8 mouse cellular contexts compared by ENCODE assay signal in genomic region chr2:125505746-125506315, GRCm38 (mm10). TPM values are rescaled to one million over a fixed set of nuclear protein-coding genes. Genes with fewer than 3 reads are reported as not detected.
A peak's percentile ranks its signal among the peaks of the same experiment; 100 is the strongest.
DNase-seq lines count a peak whose midpoint lies in the region; ATAC-seq and TF ChIP-seq lines count a peak whose summit lies in the region.

No protein-coding gene starts in this region.

- H3K4me3 ChIP-seq in forebrain, embryonic 10.5 days, result peak overlapping the region; percentile 79
- peak overlapping the region; percentile 81 for H3K4me3 ChIP-seq in heart, embryonic 13.5 days
- peak overlapping the region; percentile 62 for H3K4me3 ChIP-seq in layer of hippocampus, adult 2 months
- peak overlapping the region; percentile 40 for H3K4me3 ChIP-seq in liver, embryonic 16.5 days (ENCODE audit: low read depth, low read length)
- peak overlapping the region; percentile 68 for H3K4me3 ChIP-seq in neural tube, embryonic 14.5 days (ENCODE audit: low read depth, low read length)

- H3K4me2 ChIP-seq in heart, embryonic 13.5 days, result peak overlapping the region; percentile 90
- H3K4me2 ChIP-seq in liver, embryonic 16.5 days (ENCODE audit: low read depth, low read length), result peak overlapping the region; percentile 39
- H3K4me2 ChIP-seq in neural tube, embryonic 14.5 days (ENCODE audit: low read depth, low read length), result peak overlapping the region; percentile 90

- TF ChIP-seq CTCF in layer of hippocampus, adult 2 months (conservative IDR thresholded peaks at IDR 0.05), result peak; percentile 35; the same call in 1 of the 2 replicates

- peaks cover 50% of the 10 kb centered on the region for H3K27me3 ChIP-seq in forebrain, embryonic 10.5 days (ENCODE audit: poor library complexity, severe bottlenecking)
- H3K27me3 ChIP-seq in heart, embryonic 13.5 days (replicated peaks), result 0 out of 2 replicates have a peak, but pooled peaks cover 9% of the 10 kb centered on the region
- H3K27me3 ChIP-seq in liver, embryonic 16.5 days (ENCODE audit: control insufficient read depth, insufficient read depth, low read depth, low read length), result peaks cover 41% of the 10 kb centered on the region
- no peaks in the 10 kb centered on the region for H3K27me3 ChIP-seq in neural tube, embryonic 14.5 days (ENCODE audit: control insufficient read depth, insufficient read depth, low read length)

- peak; percentile 40 for ATAC-seq in heart, embryonic 13.5 days (ENCODE audit: extremely low read depth, insufficient number of reproducible peaks, low FRiP score, low TSS enrichment)
- ATAC-seq in liver, embryonic 16.5 days (ENCODE audit: low read depth), result 0 out of 2 replicates have a peak, but pooled peaks have one; percentile 35
- peak; percentile 85 for ATAC-seq in neural tube, embryonic 14.5 days (ENCODE audit: low read depth)
- no peak for ATAC-seq in CD4-positive, CD25-positive, alpha-beta regulatory T cell, adult 4 months

- peak overlapping the region; percentile 89 for H3K27ac ChIP-seq in forebrain, embryonic 10.5 days
- peak overlapping the region; percentile 91 for H3K27ac ChIP-seq in heart, embryonic 13.5 days (replicated peaks)
- H3K27ac ChIP-seq in layer of hippocampus, adult 2 months, result peak overlapping the region; percentile 86
- no peak overlapping the region for H3K27ac ChIP-seq in liver, embryonic 16.5 days (ENCODE audit: low read length)
- no peak overlapping the region; the same call in none of the 2 replicates for H3K27ac ChIP-seq in neural tube, embryonic 14.5 days (ENCODE audit: low read depth, low read length)

- H3K9ac ChIP-seq in heart, embryonic 13.5 days, result peak overlapping the region; percentile 88
- no peak overlapping the region for H3K9ac ChIP-seq in liver, embryonic 16.5 days (ENCODE audit: low read depth, low read length)
- peak overlapping the region; percentile 72 for H3K9ac ChIP-seq in neural tube, embryonic 14.5 days (replicated peaks; ENCODE audit: low read depth, low read length)

- DNase-seq in 3T3-L1 (ENCODE audit: low read depth, low spot score), result peak; percentile 57
- DNase-seq in R1 (ENCODE audit: low read depth, low spot score), result peak; percentile 51
- DNase-seq in forebrain, embryonic 10.5 days (ENCODE audit: extremely low spot score, low spot score), result peak; percentile 78
- peak in 1 of 2 experiments; percentile 53 for DNase-seq in layer of hippocampus, adult 2 months (ENCODE audit: low spot score in 2 of 2)

- WGBS in forebrain, embryonic 10.5 days, result under 1% methylated on average over 48 of the region's 48 CpGs
- under 1% methylated on average over 48 of the region's 48 CpGs for WGBS in heart, embryonic 13.5 days
- WGBS in liver, embryonic 16.5 days (ENCODE audit: insufficient replicate concordance), result 1% methylated on average over 48 of the region's 48 CpGs
- under 1% methylated on average over 48 of the region's 48 CpGs for WGBS in neural tube, embryonic 14.5 days

- H3K9me3 ChIP-seq in forebrain, embryonic 10.5 days, result 0 out of 2 replicates have a peak, but pooled peaks cover 3% of the 10 kb centered on the region
- no peaks in the 10 kb centered on the region for H3K9me3 ChIP-seq in heart, embryonic 13.5 days
- no peaks in the 10 kb centered on the region for H3K9me3 ChIP-seq in liver, embryonic 16.5 days (replicated peaks; ENCODE audit: control insufficient read depth, low read length)
- no peaks in the 10 kb centered on the region for H3K9me3 ChIP-seq in neural tube, embryonic 14.5 days (ENCODE audit: control insufficient read depth, low read length)

- H3K4me1 ChIP-seq in forebrain, embryonic 10.5 days, result peaks cover 31% of the 10 kb centered on the region
- peaks cover 23% of the 10 kb centered on the region for H3K4me1 ChIP-seq in heart, embryonic 13.5 days
- no peaks in the 10 kb centered on the region for H3K4me1 ChIP-seq in liver, embryonic 16.5 days (ENCODE audit: control insufficient read depth, low read depth, low read length)
- H3K4me1 ChIP-seq in neural tube, embryonic 14.5 days (ENCODE audit: control insufficient read depth, insufficient read depth, low read length), result peaks cover 8% of the 10 kb centered on the region; the same call in 1 of the 2 replicates

- H3K36me3 ChIP-seq in forebrain, embryonic 10.5 days (replicated peaks), result peaks cover 10% of the 10 kb centered on the region
- peaks cover 13% of the 10 kb centered on the region for H3K36me3 ChIP-seq in heart, embryonic 13.5 days
- no peaks in the 10 kb centered on the region for H3K36me3 ChIP-seq in liver, embryonic 16.5 days (ENCODE audit: control insufficient read depth, insufficient read depth)
- no peaks in the 10 kb centered on the region for H3K36me3 ChIP-seq in neural tube, embryonic 14.5 days (ENCODE audit: control insufficient read depth, insufficient read depth, low read length)

RNA-seq across cellular contexts. Expression of gene Gm9913, which starts 0.9 kb away (rescaled TPM):
- 0.14 and 0.19 TPM in 2 replicates for polyA plus RNA-seq in forebrain, embryonic 10.5 days (2016; fragmentation: Nextera tagmentation; extraction: Ambion mirVana)
- polyA plus RNA-seq in heart, embryonic 13.5 days (2015; fragmentation: Nextera tagmentation; extraction: Ambion mirVana), result 0.17 and 0.32 TPM in 2 replicates
- total RNA-seq in layer of hippocampus, adult 2 months (2021), result under 1 TPM; 0.33 to 0.49 TPM
- polyA plus RNA-seq in liver, embryonic 16.5 days (2015; fragmentation: Nextera tagmentation; extraction: Ambion mirVana), result not detected in 2 replicates
- 0.11 and 0.17 TPM in 2 replicates for polyA plus RNA-seq in neural tube, embryonic 14.5 days (2014; fragmentation: Nextera tagmentation; extraction: Ambion mirVana)
- not detected for polyA plus RNA-seq in CD4-positive, CD25-positive, alpha-beta regulatory T cell, adult 4 months (2017; shearing (Covaris generic))

RNA-seq across cellular contexts. Expression of gene Fbn1, which starts 2.0 kb away (rescaled TPM):
- polyA plus RNA-seq in forebrain, embryonic 10.5 days (2016; fragmentation: Nextera tagmentation; extraction: Ambion mirVana), result 4.2 and 5.2 TPM in 2 replicates
- 16.8 and 19.3 TPM in 2 replicates for polyA plus RNA-seq in heart, embryonic 13.5 days (2015; fragmentation: Nextera tagmentation; extraction: Ambion mirVana)
- 10 to 100 TPM in 1 of 2 experiments, 1 to 10 TPM in 1; 8.7 to 10.4 TPM for total RNA-seq in layer of hippocampus, adult 2 months (2021)
- polyA plus RNA-seq in liver, embryonic 16.5 days (2015; fragmentation: Nextera tagmentation; extraction: Ambion mirVana), result 1.4 and 1.7 TPM in 2 replicates
- 1.8 and 6.0 TPM in 2 replicates for polyA plus RNA-seq in neural tube, embryonic 14.5 days (2014; fragmentation: Nextera tagmentation; extraction: Ambion mirVana)
- not detected for polyA plus RNA-seq in CD4-positive, CD25-positive, alpha-beta regulatory T cell, adult 4 months (2017; shearing (Covaris generic))

Comparison
In these comparisons a context has a peak if more than half of its experiments do, and no peak if none do; other contexts are left out.
1. H3K27ac ChIP-seq: peak in forebrain, embryonic 10.5 days (single experiment), heart, embryonic 13.5 days (single experiment) and layer of hippocampus, adult 2 months (single experiment); none in liver, embryonic 16.5 days (single experiment) and neural tube, embryonic 14.5 days (single experiment).
2. H3K4me2 ChIP-seq: peak in every context shown above with its lines; median percentile 90 in heart, embryonic 13.5 days; 90 in neural tube, embryonic 14.5 days; 39 in liver, embryonic 16.5 days.
3. Peak in every context shown above with its lines, with median percentiles within 50 percentile points of each other: H3K4me3 ChIP-seq.